Mouse (Mus musculus) urinary bladder, postnatal 25 days (tissue): ENCODE data around the gene Fignl1.
A peak's percentile ranks its signal among the peaks of the same experiment; 100 is the strongest.

Experiments used
- DNase-seq: peaks from one replicate; pipeline ENCODE4 v3.0.0; 2022; ENCODE audit warnings: low spot score

Fignl1 gene

GRCm38 (mm10) chr11:11766105-11766504 lies 42.7 kb downstream of the Fignl1 start:
- no peak for DNase-seq

- DNase-seq = no peak
Measured at GRCm38 (mm10) chr11:11765414-11765813, 43.3 kb downstream of the Fignl1 start.

GRCm38 (mm10) chr11:11763211-11763666 lies 45.5 kb downstream of the Fignl1 start:
- DNase-seq = no peak

- no peak for DNase-seq
Measured at GRCm38 (mm10) chr11:11758883-11759282, 49.9 kb downstream of the Fignl1 start.

- no peak for DNase-seq
Measured at GRCm38 (mm10) chr11:11758121-11758520, 50.6 kb downstream of the Fignl1 start.

GRCm38 (mm10) chr11:11752859-11753258 lies 55.9 kb downstream of the Fignl1 start:
- no peak for DNase-seq

- no peak for DNase-seq
Measured at GRCm38 (mm10) chr11:11751091-11751490, 57.7 kb downstream of the Fignl1 start.

GRCm38 (mm10) chr11:11744222-11744621 lies 64.5 kb downstream of the Fignl1 start:
- no peak for DNase-seq

GRCm38 (mm10) chr11:11742626-11743025 lies 66.1 kb downstream of the Fignl1 start:
- peak; percentile 8 for DNase-seq

- no peak for DNase-seq
Measured at GRCm38 (mm10) chr11:11741574-11741973, 67.2 kb downstream of the Fignl1 start.

GRCm38 (mm10) chr11:11740603-11741002 lies 68.2 kb downstream of the Fignl1 start:
- no peak for DNase-seq

GRCm38 (mm10) chr11:11739054-11739453 lies 69.7 kb downstream of the Fignl1 start:
- no peak for DNase-seq

GRCm38 (mm10) chr11:11737562-11737961 lies 71.2 kb downstream of the Fignl1 start:
- DNase-seq = no peak
